Mouse (Mus musculus) monocyte, adult 59 days (primary cell): Measurements from ENCODE around the gene Cntrob. TPM values are rescaled to one million over a fixed set of nuclear protein-coding genes. Genes with fewer than 3 reads are reported as not detected.

Source experiments
- total RNA-seq, 2 experiments: library from RNA; stranded (reverse); gene quantifications; one replicate each; pipeline ENCODE4 v1.2.4; 2023

Cntrob gene
- total RNA-seq: 10 to 100 TPM in 1 of 2 experiments, 1 to 10 TPM in 1; 9.4 to 15.2 TPM

DNA sequence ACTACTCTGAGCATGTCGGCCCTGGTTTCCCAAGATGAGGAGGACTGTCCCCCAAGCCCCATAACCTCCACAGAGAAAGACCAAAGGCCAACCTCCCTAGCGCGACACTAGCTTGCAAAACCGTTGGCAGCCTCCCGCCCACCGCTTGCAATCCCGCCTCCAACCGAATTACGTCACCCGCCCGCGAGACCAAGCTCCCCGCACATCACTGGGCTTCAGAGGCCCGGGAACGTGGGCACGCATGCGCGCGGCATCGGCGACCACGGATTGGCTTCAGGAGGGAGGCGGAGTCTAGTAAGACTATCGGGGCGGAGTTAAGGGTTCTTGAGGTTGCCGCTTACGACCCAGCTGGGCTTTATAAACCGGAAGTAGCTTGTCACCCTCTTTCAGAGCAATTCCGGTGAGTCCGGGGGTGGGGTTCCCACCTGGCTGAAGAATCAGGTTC lies at the start of gene Cntrob, which contains the start of gene Trappc1:
TSS of gene Cntrob (minus strand) at position 109 of the 445 bp plus-strand sequence.
TSS of gene Trappc1 (plus strand) at position 314 of the 445 bp plus-strand sequence.

DNA sequence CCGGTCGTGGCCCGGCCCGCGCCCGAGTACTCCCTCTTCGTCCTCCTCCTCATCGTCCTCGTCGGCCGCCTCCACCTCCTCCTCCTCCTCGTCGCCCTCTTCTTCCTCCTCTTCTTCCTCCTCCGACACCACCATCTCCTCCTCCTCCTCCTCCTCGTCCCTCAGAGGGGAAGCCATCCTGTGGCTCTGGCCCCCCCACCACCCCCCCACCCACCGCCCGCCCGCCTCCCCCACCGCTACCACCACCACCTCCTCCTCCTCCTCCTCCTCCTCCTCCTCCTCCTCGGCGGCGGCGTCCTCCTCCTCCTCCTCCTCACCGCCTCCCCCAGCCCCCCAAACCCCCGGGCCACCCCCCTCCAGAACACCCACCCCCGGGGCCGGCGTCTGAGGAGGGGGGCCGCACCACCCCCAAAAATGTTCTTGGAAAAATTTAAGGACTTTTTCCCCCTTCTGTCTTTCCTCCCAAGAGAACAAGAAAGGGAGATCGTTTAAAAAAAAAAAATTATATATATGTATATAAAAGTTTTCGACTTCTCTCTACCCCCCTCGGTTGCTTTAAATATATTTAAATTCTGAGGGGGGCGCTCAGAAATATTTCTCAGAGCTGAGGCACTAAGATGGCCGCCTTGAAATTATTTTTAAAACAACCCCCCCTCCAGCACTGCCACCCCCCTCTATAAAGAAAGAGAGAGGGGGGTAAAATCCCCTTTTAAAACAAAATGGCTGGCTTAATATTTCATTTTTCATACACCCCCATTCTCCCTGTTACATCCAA lies 45.8 kb upstream of the Cntrob start, which contains the start of gene Chd3:
TSS of gene Chd3 (minus strand) at position 192 of the 775 bp plus-strand sequence.

DNA sequence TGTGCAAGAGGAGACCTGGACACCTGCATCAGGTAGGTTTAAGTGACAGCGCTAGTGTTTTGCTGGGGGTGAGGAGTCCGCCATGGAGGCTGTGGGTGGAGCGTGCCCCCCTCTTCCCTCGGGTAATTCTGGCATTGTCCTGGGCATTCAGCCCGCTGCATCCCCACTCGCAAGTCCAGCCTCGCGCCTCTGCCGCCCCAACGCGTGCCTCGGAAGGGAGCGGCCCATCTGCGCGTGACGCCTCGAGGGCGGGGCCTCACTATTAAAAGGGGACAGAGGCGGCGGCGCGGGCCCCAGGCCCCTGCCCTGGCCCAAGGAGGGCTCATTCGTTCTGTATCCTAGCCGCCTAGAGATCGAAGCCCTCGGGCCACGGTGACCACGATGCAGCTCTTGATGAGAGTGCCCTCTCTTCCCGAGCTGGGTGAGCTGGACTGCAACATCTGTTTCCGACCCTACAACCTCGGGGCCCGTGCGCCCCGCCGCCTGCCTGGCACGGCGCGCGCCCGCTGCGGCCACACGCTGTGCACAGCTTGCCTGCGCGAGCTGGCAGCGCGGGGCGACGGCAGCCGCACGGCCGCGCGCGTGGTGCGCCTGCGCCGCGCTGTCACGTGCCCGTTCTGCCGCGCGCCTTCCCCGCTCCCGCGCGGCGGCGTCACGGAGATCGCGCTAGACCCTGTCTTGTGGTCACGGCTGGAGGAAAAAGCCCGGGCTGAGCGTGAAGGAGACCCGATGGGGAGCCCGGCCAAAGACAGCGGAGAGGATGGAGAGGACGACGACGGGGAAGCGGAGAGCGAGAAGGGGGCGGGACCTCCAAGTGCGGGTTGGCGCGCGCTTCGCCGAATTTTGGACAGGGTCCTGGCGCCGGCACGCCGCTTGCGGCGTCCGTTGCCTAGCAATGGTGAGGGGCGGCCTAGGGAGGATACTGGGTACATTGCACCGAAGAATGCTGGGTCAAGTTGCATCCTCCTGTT lies 16.9 kb upstream of the Cntrob start, which contains the start of gene Rnf227:
TSS of gene Rnf227 (plus strand) at position 301 of the 971 bp plus-strand sequence.

DNA sequence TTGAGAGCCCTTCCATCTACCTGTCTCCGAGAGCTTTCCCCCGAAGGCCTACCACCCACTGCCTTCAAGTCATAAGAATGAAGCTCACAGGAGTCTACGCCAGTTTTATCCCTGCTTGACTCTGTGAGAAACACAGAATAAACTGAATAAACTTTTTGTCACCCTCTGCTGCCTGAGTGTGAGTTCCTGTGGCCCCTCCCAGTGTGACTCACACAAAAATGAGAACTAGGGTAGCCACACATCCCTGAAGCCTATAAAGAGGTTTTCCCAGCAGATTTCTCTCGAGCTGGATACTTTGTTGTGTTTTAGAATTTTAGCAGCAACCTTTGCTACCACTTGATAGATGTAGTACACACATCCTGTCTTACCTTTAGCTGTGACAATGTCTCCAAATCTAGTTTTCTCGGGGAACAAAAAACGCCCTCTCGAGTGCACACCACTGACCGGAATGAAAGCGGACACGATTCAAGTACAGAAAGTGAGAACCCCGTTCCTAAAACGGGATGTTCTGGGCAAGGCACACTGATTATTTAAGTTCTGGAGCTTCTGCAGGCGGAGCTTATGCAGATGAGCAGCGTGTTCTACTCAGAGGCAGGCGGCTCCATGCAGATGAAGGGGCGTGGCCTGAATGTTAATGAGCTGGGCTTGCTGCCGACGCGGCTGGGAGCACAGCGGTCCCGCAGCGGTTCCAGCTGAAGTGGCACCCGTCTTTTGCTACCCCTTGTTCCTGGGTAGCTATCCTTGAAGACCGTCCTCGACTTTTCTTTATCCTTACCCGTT lies 2.2 kb upstream of the Cntrob start, which contains the start of gene Kcnab3:
TSS of gene Kcnab3 (plus strand) at position 631 of the 780 bp plus-strand sequence.

Other genes starting within 250 kb of the Cntrob start
- 100 to 1,000 TPM; 151 to 170 TPM for gene Vamp2, start 235.3 kb downstream of the Cntrob start, total RNA-seq
- gene Per1, start 228.6 kb downstream of the Cntrob start, total RNA-seq: 100 to 1,000 TPM; 499 to 544 TPM
- gene Hes7, start 203.4 kb downstream of the Cntrob start, total RNA-seq: under 1 TPM in 1 of 2 experiments, not detected in 1; 0.45 TPM
- under 1 TPM; 0.31 to 0.55 TPM for gene 9130213A22Rik, start 201.2 kb downstream of the Cntrob start, total RNA-seq
- under 1 TPM; 0.50 to 0.85 TPM for gene Aloxe3, start 197.9 kb downstream of the Cntrob start, total RNA-seq
- not detected for gene Alox12b, start 166.8 kb downstream of the Cntrob start, total RNA-seq
- gene Alox8, start 125.9 kb downstream of the Cntrob start, total RNA-seq: 1 to 10 TPM in 1 of 2 experiments, under 1 TPM in 1; 0.94 to 2.2 TPM
- not detected for gene Gucy2e, start 86.7 kb downstream of the Cntrob start, total RNA-seq
- gene Trappc1, start 205 bp upstream of the Cntrob start, total RNA-seq: 10 to 100 TPM; 61.5 to 74.4 TPM
- gene Kcnab3, start 2.5 kb upstream of the Cntrob start, total RNA-seq: 1 to 10 TPM; 1.5 to 2.5 TPM
- 1 to 10 TPM; 1.6 to 1.8 TPM for gene Rnf227, start 16.7 kb upstream of the Cntrob start, total RNA-seq
- gene Chd3, start 45.6 kb upstream of the Cntrob start, total RNA-seq: 10 to 100 TPM; 86.1 to 96.7 TPM
- 10 to 100 TPM; 37.3 to 63.3 TPM for gene Naa38, start 71.7 kb upstream of the Cntrob start, total RNA-seq
- 10 to 100 TPM; 19.2 to 23.1 TPM for gene Cyb5d1, start 71.9 kb upstream of the Cntrob start, total RNA-seq
- 10 to 100 TPM; 22.0 to 32.2 TPM for gene Tmem88, start 74.5 kb upstream of the Cntrob start, total RNA-seq
- 100 to 1,000 TPM; 375 to 454 TPM for gene Kdm6b, start 89.9 kb upstream of the Cntrob start, total RNA-seq
- gene Dnah2, start 225.3 kb upstream of the Cntrob start, total RNA-seq: 10 to 100 TPM; 35.0 to 38.9 TPM
- under 1 TPM; 0.63 to 0.70 TPM for gene Efnb3, start 236.4 kb upstream of the Cntrob start, total RNA-seq